Mouse (Mus musculus): ENCODE measurements around the gene Litaf. TPM values are rescaled to one million over a fixed set of nuclear protein-coding genes. Genes with fewer than 3 reads are reported as not detected.
"Not testable (repeated sequence)": the region's sequence is repeated elsewhere in the genome, so short reads cannot be mapped to it uniquely, and the experiment has no call there.

Gene Litaf
- polyA plus RNA-seq, 2 experiments from 2014 or later: 40.1 to 49.5 TPM

GRCm38 (mm10) chr16:11021403-11022112 is 44.4 kb downstream of the Litaf start:
- ATAC-seq: no peak

- no peak for ATAC-seq
Measured at GRCm38 (mm10) chr16:11017807-11018595, 48.0 kb downstream of the Litaf start.

DNA sequence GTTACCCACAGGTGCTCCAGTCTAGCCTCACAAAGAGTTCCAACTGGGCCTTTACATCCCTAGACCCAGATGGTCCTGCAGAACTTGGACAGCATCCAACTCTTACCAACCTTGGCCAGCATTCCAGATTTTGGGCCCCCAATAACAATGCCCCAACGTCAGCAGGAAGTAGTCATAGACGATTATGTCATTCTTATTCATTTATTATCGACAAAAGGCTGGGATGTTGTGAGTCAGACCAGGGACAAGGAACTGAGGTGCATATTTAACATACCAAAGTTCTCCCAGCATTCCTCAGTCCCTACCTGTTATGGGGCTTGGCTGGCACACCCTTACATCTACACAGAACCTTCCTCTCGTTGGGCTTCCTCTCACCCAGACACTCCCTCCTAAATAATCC is 49.6 kb downstream of the Litaf start:
- ATAC-seq: no peak

GRCm38 (mm10) chr16:11014407-11014806 is 51.5 kb downstream of the Litaf start:
- peak; percentile 32 for ATAC-seq

DNA sequence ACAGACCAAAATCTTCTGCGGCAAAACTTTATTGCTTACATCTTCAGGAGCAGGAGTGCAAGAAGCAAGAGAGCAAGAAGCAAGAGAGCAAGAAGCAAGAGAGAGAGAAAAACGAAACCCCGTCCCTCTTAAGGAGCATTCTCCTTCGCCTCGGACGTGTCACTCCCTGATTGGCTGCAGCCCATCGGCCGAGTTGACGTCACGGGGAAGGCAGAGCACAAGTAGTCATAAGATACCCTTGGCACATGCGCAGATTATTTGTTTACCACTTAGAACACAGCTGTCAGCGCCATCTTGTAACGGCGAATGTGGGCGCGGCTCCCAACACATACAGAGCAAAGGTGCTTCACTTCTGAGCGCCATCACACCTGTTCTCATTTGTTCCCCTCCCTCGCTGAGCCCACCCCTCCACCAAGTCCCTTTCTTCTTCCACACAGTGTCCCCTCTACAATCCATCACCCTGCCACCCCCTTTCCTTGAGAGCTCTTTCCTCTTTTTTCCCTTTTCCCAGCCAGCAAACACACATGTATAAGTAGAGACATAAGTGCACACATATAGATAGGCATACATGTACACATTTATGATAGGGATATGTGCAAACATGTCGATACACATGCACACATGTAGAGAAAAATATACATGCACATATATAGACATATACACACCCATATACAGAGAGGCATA is 52.4 kb downstream of the Litaf start:
- ATAC-seq: not testable (repeated sequence)

DNA sequence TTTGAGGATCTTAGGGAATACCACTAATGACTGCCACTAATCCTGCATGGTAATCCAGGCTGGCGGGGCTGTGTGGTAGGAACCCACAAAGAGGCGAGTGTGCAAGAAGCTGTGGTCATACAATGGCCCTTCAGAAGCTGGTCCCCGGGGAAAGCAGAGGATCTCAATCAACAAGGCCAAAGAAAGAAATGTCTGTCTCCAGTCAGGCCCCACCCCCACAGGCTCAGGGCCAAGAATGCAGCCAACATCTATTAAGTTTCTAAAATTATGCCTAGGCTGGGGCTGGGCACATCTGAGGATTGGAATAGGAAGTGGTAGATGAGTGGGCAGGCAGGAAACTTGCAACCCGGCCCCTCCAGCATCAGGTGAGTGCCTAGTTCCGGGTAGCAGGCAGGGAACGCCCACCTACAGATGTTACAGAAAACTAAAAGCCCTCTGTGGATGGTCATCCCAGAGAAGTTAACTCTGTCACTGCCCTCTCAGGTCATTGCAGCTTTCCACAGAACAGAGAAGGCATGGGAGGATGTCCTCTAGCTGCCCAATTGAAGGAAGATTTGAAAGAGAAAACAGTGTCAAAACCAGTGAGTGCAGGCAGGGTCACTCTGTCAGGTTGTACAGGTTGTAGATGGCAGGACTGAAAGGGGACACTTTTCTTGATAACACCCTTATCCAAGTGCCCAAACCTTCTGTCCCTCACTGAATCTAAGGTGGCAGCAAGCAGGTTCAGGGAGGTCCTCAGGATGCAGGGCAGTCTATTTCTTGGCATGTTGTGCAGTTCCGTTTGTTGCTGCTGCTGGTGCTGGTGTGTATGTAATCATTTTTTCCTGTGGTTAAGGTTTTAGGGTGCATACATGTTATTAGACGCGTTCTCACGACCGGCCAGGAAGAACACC is 53.1 kb downstream of the Litaf start:
- peak; percentile 94 for ATAC-seq

DNA sequence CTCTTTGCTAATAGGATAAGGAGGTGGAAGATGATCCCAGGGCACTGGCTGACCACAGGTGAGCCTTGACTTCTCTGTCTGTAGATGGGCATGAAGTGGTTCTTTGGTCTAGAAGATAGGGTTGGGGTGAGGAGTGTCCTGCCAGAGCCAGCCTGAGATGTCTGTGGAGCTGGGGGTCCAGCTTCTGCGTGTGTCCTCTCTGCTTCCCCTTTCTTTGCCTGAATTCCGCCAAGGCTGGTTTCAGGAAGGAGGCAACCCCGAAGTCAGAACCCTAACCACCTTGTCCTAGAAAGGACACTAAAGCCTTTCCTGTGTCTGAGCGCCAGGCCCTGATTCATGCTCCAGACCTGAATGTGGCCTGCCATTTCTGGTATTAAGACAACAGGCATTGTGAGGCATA is 54.0 kb downstream of the Litaf start:
- no peak for ATAC-seq

DNA sequence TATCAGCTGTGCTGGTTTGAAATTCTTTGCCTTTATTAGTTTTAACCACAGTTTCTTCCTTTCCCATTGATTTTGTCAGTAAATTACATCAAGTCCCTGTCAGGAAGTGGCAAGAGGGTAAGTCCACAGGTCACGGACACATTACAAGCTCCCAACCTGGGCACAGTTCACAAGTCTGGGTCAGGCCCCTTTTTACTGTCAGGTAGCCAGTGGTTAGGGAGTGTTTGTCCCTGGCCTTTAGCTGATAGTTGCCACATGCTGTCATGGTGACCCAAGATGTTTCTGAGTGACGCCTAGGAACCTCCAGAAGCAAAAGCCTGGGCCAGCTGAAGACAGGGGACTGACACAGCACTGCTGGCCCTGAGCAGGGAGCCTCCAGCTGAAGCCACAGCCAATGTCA is 54.8 kb downstream of the Litaf start:
- no peak for ATAC-seq

DNA sequence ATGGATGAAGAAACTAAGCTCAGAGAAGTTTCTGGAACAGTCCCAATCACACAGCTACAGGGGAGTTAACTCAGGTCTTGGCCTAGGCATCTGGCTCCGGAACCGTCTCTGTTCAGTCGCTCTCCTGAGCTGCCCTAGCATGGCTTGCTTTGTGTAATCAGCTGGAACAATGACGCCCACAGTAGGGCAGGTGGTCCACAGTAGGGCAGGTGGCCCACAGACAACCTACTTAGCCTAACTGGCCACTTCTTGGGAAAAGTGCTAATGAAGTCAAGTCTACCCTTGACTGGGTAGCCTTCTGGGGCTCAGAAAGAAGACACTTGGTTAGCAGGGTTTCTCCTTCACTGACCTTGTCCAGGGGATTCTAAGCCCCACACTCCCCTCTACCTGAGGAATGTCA is 55.7 kb downstream of the Litaf start:
- no peak for ATAC-seq

DNA sequence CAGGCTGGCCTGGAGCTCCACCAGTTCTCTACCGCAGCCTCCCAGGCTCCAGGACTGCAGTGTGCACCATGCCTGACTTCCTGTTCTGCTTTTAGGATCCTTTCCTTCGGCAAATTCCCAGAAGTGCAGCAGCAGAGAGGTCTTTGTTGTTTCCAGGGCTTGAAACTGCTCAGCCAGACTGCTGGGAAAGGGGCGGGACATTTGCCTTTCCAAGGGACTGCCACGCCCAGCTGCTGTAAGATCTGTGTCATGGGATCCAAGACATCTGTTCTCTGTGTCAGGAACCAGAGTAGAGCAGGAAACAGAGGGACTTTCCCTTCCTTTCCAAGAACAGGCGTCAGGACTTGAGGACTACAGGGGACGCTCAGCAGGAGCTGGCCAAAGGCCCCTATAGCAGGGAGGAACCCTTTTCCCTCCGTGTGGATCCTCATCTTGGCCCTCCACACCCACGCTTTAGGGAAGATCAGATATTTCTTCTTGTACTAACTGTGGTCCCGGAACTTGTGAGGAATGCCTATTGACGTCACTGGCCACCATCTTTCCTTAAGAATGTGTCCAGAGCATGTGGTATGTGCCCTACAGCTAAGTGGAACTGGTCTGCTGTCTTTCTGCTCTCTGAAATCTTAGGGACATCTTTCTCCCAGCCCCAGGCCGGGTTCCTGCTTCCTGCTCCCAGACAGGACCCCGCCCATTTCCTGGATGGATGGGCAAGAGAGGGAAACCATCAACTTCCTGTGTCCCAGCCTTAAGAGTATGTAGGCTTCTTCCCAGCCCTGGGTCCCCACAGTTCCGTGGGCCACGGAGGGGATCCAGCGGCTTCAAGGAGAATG is 57.6 kb downstream of the Litaf start:
- ATAC-seq: no peak

GRCm38 (mm10) chr16:11006100-11006499 is 59.9 kb downstream of the Litaf start:
- ATAC-seq: no peak

GRCm38 (mm10) chr16:11001703-11002659 is 64.0 kb downstream of the Litaf start:
- no peak for ATAC-seq

DNA sequence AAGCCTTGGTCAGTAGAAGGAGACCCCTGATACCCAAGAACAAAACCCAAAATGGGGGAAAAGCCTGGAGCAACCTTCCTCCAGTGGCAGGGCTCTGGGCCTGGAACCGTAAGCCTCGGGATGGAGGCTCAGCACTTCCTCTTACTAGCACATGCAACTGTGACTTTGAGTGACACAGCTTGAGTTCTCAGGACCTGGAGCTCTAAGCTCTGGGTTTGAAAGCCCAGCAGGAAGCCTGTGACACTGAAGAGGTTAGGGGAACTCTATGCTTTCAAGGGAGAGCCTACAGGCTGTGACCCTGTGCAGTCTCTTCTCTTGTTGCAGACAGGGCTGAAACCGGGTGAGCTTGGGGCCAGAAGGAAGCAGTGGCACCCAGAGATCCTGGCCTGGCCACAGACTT is 66.1 kb downstream of the Litaf start:
- ATAC-seq: no peak

GRCm38 (mm10) chr16:10998224-10998623 is 67.7 kb downstream of the Litaf start:
- ATAC-seq: no peak

DNA sequence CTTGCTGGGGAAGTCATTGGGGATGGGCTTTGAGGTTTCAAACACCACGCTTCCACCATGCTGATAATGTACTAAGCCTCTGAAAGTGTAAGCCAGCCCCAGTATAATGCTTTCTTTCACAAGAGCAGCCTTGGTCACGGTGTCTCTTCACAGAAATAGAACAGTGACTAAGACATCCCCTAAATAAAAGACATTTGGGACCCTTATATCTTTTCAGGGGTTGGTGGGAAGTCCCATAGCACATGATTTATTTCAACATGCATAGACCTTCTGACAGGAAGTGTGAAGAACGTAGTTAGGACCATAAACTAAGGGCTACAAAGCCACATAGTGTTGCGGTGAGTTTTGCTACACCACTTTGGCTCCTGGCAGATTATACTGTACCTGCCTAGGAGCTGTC is 69.4 kb downstream of the Litaf start:
- no peak for ATAC-seq

GRCm38 (mm10) chr16:10993032-10993744 is 72.8 kb downstream of the Litaf start:
- ATAC-seq: peak; percentile 90

DNA sequence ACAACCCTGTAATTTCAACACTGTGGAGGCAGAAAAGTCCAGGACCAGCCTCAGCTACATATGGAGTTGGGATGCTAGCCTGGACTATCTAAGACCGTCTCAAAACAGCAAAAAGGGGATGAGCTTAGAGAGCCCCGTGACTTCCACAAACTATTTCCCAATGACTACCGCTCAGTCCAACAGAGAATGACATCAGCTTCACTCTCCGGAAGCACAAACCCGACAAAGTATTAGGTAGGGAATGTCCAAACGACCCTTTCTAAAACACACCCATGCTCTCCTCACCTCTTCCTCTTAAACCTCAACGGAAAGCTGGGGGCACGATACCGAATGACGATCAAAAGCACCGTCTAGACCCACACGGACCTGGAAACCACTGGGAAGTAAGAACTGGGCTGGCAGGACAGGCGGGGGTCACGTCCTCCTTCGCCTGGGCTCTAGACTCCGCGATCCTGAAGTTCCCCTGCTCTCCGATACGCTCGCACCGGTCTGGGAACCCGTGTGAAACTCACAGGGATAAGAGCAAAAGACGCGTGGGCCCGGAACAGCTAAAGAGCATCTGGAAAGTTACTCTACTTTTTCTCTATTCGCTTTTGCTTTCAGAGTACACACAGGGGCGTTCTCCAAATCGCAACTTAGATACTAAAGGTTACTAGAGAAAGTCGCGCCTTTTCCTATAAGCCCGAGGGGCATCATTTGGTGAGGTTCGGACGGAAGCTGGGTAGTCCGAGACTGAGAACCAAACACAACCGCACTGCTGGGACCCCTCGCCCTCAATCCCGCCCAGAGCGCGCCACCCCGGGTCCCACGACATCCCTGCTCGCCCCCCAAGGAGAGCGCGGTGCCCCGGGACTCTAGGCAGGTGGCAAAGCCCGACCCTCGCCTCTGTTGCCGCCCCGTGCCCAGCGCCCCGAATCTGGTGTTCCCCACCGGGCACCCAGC is 73.6 kb downstream of the Litaf start:
- peak; percentile 37 for ATAC-seq

DNA sequence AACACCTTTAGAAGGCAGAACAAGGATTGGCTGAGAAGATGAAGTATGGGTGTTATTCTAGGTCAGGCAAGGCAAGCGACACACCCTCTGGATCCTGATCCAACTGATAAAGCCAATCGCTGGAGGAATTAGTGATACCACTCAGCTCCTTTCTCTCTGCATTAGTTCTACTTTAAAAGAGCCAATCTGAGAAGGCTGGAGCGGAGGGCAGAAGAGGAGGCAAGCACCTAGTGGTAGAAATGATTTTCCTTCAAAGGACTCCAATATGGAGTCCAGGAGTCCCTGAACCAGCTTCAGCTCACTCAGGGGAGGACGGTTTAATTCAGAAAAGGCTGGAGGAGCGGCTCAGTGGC is 74.2 kb downstream of the Litaf start:
- ATAC-seq: peak; percentile 5

DNA sequence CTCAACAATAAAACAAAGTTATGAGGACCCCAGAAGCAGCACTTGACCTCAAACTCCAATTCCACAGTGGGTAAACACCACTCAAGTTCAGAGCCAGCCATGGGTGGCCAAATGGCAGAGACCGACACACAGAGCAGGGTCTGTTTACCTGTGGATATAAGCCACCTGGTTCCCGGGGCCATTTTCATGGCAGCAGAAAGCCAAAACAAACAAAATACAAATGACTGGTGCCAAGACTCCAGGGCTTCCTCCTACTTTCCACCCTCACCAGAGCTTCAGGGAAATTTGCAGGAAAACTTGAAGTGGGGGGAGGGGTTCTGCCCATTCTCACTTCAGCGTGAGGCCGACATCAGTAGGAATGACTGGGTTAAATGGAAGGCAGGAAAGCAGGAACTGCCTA is 75.2 kb downstream of the Litaf start:
- no peak for ATAC-seq
